Mouse (Mus musculus): ENCODE measurements at regions not wholly inside any gene's neighbourhood (a gene's known extent, or its start where the extent isn't known, plus 50 kb on each side); places are given as distances from the start of the nearest gene placed in this dataset.

DNA sequence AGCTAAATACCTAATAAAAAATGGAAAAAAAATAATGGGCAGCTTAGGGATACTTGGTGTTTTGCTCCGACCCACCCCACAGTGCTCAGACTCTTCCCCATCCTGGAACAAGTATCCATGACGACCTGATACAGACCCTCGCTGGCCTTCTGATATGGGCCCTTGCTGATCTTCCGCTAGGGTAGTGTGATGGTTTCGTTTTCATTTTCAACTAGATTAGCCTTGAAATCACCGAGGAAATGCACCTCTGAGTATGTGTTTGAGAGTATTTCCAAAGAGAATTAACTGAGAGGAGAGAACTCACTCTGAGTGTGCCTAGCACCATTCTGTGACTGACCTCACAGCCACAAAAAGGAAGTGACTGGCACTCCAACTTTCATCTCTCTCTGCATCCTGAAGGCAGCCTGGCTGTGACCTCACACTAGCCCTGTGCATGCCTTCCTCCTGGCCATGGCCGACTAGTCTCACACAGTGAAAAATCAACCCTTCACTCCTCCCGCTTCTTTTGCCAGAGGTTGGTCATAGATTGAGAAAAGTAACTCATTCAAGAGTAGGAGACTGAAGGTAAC, 700.5 kb upstream of the Intu start:
- no peaks in the 10 kb centered on the region for H3K27me3 ChIP-seq (ENCODE audit: control insufficient read depth, insufficient read depth, insufficient read length)
- H3K4me2 ChIP-seq (ENCODE audit: low read depth), result no peak overlapping the region
- no peak overlapping the region for H3ac ChIP-seq (ENCODE audit: control insufficient read depth, insufficient read length)
- TF ChIP-seq TCF3 (IDR thresholded peaks at IDR 0.05; ENCODE audit: insufficient read length, low read depth), result no peak
- TF ChIP-seq MYOD1 (IDR thresholded peaks at IDR 0.05; ENCODE audit: control insufficient read depth in 1 of 3, insufficient read length in 2 of 3, low read depth in 2 of 3), result no peak
- no peak for TF ChIP-seq USF1 (IDR thresholded peaks at IDR 0.05; ENCODE audit: low read depth)
- TF ChIP-seq CEBPB (IDR thresholded peaks at IDR 0.05; ENCODE audit: insufficient read depth, poor library complexity, severe bottlenecking), result no peak
- TF ChIP-seq MAX (IDR thresholded peaks at IDR 0.05; ENCODE audit: low read depth), result no peak
- no peaks in the 10 kb centered on the region for H3K36me3 ChIP-seq (ENCODE audit: control insufficient read depth, insufficient read depth)
- H3K4me3 ChIP-seq, result no peak overlapping the region
- H3K79me2 ChIP-seq (ENCODE audit: control insufficient read depth, insufficient read depth), result no peaks in the 10 kb centered on the region

DNA sequence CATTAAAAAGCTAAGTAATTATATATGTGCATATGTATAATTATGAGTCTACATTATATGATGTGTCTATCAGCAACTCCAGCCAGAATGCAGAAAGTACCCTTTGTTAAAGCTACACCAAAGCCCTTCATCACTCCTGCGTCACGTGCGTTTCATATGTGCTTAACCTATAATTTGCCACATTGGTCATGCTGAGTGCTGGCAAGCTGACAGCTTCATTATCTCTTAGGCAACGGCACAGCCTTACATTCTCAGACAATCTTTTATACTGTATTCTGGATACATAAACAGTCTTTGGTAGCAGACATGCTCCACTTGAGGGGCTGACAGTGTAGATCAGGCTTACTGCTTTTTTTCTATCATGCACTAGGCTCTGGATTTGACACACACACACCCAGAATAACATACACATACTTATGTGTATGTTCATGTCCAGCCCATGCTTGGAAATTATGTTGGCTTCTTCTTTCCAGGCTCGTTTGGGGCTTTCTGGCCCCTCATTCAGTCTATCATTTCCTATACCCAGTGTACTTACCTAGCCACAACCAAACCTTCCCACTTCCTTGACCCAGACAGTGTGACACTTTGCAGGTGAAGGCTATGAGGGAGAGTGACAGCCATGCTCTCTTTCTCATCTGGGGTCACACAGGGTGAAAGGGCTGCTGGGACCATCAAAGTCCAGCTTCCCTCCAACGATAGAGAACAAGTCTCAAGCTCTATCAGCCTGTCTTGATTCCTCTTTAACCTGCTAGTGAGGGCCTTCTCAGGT, 692.5 kb upstream of the Intu start:
- Histone ChIP-seq H3K36me3 (ENCODE audit: control insufficient read depth, insufficient read depth) (no peaks in the 10 kb centered on the region), H3K79me2 (ENCODE audit: control insufficient read depth, insufficient read depth) (no peaks in the 10 kb centered on the region), H3ac (ENCODE audit: control insufficient read depth, insufficient read length) (no peak overlapping the region), H3K27me3 (ENCODE audit: control insufficient read depth, insufficient read depth, insufficient read length) (no peaks in the 10 kb centered on the region), H3K4me2 (ENCODE audit: low read depth) (no peak overlapping the region), H3K4me3 (no peak overlapping the region)
- TF ChIP-seq TCF12 (IDR thresholded peaks at IDR 0.05; ENCODE audit: insufficient read depth, poor library complexity, severe bottlenecking) (no peak), MYOG (IDR thresholded peaks at IDR 0.05; ENCODE audit: control insufficient read depth in 1 of 3, insufficient read depth in 1 of 3, insufficient read length in 2 of 3, low read depth in 2 of 3) (no peak), E2F4 (IDR thresholded peaks at IDR 0.05; ENCODE audit: insufficient read depth) (no peak), TCF3 (IDR thresholded peaks at IDR 0.05; ENCODE audit: insufficient read length, low read depth) (no peak), MAX (IDR thresholded peaks at IDR 0.05; ENCODE audit: low read depth) (no peak), REST (IDR thresholded peaks at IDR 0.05; ENCODE audit: insufficient read depth, insufficient read length) (no peak), POLR2A (IDR thresholded peaks at IDR 0.05; ENCODE audit: insufficient read length, low read depth) (no peak), CEBPB (IDR thresholded peaks at IDR 0.05; ENCODE audit: insufficient read depth, poor library complexity, severe bottlenecking) (no peak), SRF (IDR thresholded peaks at IDR 0.05; ENCODE audit: control insufficient read depth, insufficient read length, low read depth) (no peak), POLR2AphosphoS2 (IDR thresholded peaks at IDR 0.05; ENCODE audit: insufficient read length, low read depth) (no peak), MYOD1 (IDR thresholded peaks at IDR 0.05; ENCODE audit: control insufficient read depth in 1 of 3, insufficient read length in 2 of 3, low read depth in 2 of 3) (no peak), USF1 (IDR thresholded peaks at IDR 0.05; ENCODE audit: low read depth) (no peak)

DNA sequence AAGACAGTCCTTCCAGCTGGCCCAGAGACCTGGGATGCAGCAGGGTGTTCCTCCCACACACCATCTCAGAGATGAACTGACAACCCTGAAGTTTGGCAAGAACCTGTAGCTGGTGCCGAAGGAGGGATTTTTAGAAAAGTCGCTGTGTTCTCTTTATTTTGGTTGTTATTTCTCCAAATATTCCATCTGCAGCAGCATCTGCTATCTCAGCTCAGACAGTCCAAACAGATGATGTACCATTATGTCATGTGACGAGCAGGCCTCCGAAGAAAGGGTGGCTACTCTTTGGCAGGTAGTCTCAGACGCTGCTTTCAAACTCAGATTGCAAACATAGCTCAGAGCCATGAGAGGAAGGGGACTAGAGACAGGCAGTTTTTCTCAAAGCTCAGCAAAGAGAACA, 690.1 kb upstream of the Intu start:
- Histone ChIP-seq H3K79me2 (ENCODE audit: control insufficient read depth, insufficient read depth) (no peaks in the 10 kb centered on the region), H3K4me3 (no peak overlapping the region), H3K27me3 (ENCODE audit: control insufficient read depth, insufficient read depth, insufficient read length) (no peaks in the 10 kb centered on the region), H3K36me3 (ENCODE audit: control insufficient read depth, insufficient read depth) (no peaks in the 10 kb centered on the region), H3ac (ENCODE audit: control insufficient read depth, insufficient read length) (no peak overlapping the region), H3K4me2 (ENCODE audit: low read depth) (no peak overlapping the region)
- TF ChIP-seq TCF3 (IDR thresholded peaks at IDR 0.05; ENCODE audit: insufficient read length, low read depth) (no peak), CEBPB (IDR thresholded peaks at IDR 0.05; ENCODE audit: insufficient read depth, poor library complexity, severe bottlenecking) (no peak), REST (IDR thresholded peaks at IDR 0.05; ENCODE audit: insufficient read depth, insufficient read length) (no peak), E2F4 (IDR thresholded peaks at IDR 0.05; ENCODE audit: insufficient read depth) (no peak), MYOG (IDR thresholded peaks at IDR 0.05; ENCODE audit: control insufficient read depth in 1 of 3, insufficient read depth in 1 of 3, insufficient read length in 2 of 3, low read depth in 2 of 3) (no peak), MYOD1 (IDR thresholded peaks at IDR 0.05; ENCODE audit: control insufficient read depth in 1 of 3, insufficient read length in 2 of 3, low read depth in 2 of 3) (no peak), USF1 (IDR thresholded peaks at IDR 0.05; ENCODE audit: low read depth) (no peak), SRF (IDR thresholded peaks at IDR 0.05; ENCODE audit: control insufficient read depth, insufficient read length, low read depth) (no peak)

DNA sequence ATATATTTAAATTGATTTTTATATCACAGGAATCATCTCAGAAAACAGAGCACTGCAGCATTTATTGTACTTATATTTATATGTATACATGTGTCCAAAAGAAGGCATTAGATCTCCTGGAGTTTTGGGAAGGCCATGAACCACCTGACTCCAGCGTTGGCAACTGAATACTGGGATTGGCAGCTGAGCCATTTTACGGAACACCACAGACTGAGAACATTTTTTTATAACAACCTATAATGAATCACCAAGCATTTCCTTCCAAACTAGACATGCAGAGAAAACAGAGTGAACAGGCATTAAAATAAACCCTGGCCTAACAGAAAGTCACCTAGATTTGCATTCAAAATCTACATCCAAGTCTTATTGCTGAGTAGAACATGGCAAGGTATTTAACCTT, 686.0 kb upstream of the Intu start:
- Histone ChIP-seq H3K79me2 (ENCODE audit: control insufficient read depth, insufficient read depth) (no peaks in the 10 kb centered on the region), H3ac (ENCODE audit: control insufficient read depth, insufficient read length) (no peak overlapping the region), H3K4me2 (ENCODE audit: low read depth) (no peak overlapping the region), H3K27me3 (ENCODE audit: control insufficient read depth, insufficient read depth, insufficient read length) (no peaks in the 10 kb centered on the region), H3K4me3 (no peak overlapping the region), H3K36me3 (ENCODE audit: control insufficient read depth, insufficient read depth) (no peaks in the 10 kb centered on the region)
- TF ChIP-seq USF1 (IDR thresholded peaks at IDR 0.05; ENCODE audit: low read depth), result no peak
- no peak for TF ChIP-seq SRF (IDR thresholded peaks at IDR 0.05; ENCODE audit: control insufficient read depth, insufficient read length, low read depth)
- TF ChIP-seq REST (IDR thresholded peaks at IDR 0.05; ENCODE audit: insufficient read depth, insufficient read length), result no peak
- no peak for TF ChIP-seq MYOG (IDR thresholded peaks at IDR 0.05; ENCODE audit: control insufficient read depth in 1 of 3, insufficient read depth in 1 of 3, insufficient read length in 2 of 3, low read depth in 2 of 3)
- no peak for TF ChIP-seq E2F4 (IDR thresholded peaks at IDR 0.05; ENCODE audit: insufficient read depth)
- TF ChIP-seq POLR2AphosphoS2 (IDR thresholded peaks at IDR 0.05; ENCODE audit: insufficient read length, low read depth), result no peak
- no peak for TF ChIP-seq TCF3 (IDR thresholded peaks at IDR 0.05; ENCODE audit: insufficient read length, low read depth)
- TF ChIP-seq MYOD1 (IDR thresholded peaks at IDR 0.05; ENCODE audit: control insufficient read depth in 1 of 3, insufficient read length in 2 of 3, low read depth in 2 of 3), result no peak
- no peak for TF ChIP-seq CEBPB (IDR thresholded peaks at IDR 0.05; ENCODE audit: insufficient read depth, poor library complexity, severe bottlenecking)
- TF ChIP-seq TCF12 (IDR thresholded peaks at IDR 0.05; ENCODE audit: insufficient read depth, poor library complexity, severe bottlenecking), result no peak
- TF ChIP-seq POLR2A (IDR thresholded peaks at IDR 0.05; ENCODE audit: insufficient read length, low read depth), result no peak
- no peak for TF ChIP-seq MAX (IDR thresholded peaks at IDR 0.05; ENCODE audit: low read depth)

Data from myocyte (in vitro differentiated cells).